In genomic region chr3:107333381-107334201, GRCm38 (mm10) we compare ENCODE assay signal across 7 mouse cellular contexts. TPM values are rescaled to one million over a fixed set of nuclear protein-coding genes. Genes with fewer than 3 reads are reported as not detected.
DNase-seq lines count a peak whose midpoint lies in the region; ATAC-seq and TF ChIP-seq lines count a peak whose summit lies in the region.

TSS of gene Rbm15 (minus strand) at chr3:107333673.

- peak within 1 kb of the TSS; percentile 80 for H3K4me2 ChIP-seq in intestine, postnatal 0 days (replicated peaks; ENCODE audit: low read depth)
- peak within 1 kb of the TSS; percentile 97 for H3K4me2 ChIP-seq in midbrain, embryonic 12.5 days (replicated peaks)

- H3K36me3 ChIP-seq in embryonic facial prominence, embryonic 10.5 days (replicated peaks): peaks cover 35% of the 10 kb centered on the region
- H3K36me3 ChIP-seq in intestine, postnatal 0 days (ENCODE audit: control insufficient read depth, insufficient read depth): peaks cover 5% of the 10 kb centered on the region; the same call in 1 of the 2 replicates
- H3K36me3 ChIP-seq in midbrain, embryonic 12.5 days: peaks cover 14% of the 10 kb centered on the region
- peaks cover 13% of the 10 kb centered on the region for H3K36me3 ChIP-seq in small intestine, adult 2 months (ENCODE audit: control insufficient read depth, insufficient read depth, low read length)

- H3K9ac ChIP-seq in intestine, postnatal 0 days (ENCODE audit: low read depth, low read length): peak within 1 kb of the TSS; percentile 96
- H3K9ac ChIP-seq in midbrain, embryonic 12.5 days (replicated peaks): peak within 1 kb of the TSS; percentile 90

- peaks cover 40% of the 10 kb centered on the region for H3K4me1 ChIP-seq in embryonic facial prominence, embryonic 10.5 days
- peaks cover 6% of the 10 kb centered on the region; the same call in 1 of the 2 replicates for H3K4me1 ChIP-seq in intestine, postnatal 0 days (replicated peaks; ENCODE audit: control insufficient read depth, insufficient read depth, low read length)
- H3K4me1 ChIP-seq in midbrain, embryonic 12.5 days: peaks cover 25% of the 10 kb centered on the region
- peaks cover 19% of the 10 kb centered on the region for H3K4me1 ChIP-seq in small intestine, adult 2 months (ENCODE audit: control insufficient read depth, insufficient read depth, insufficient read length, low read length)

- intact Hi-C loops in left cerebral cortex, postnatal 4 days (cut with DNase I): no loop called here

- peak; percentile 40; the same call in 1 of the 2 replicates for TF ChIP-seq CTCF in intestine, postnatal 0 days (IDR thresholded peaks at IDR 0.05; ENCODE audit: low read depth)
- TF ChIP-seq CTCF in small intestine, adult 2 months (IDR thresholded peaks at IDR 0.05; ENCODE audit: extremely low read depth, insufficient read length, insufficient replicate concordance, low read depth, low read length): no peak

- no peaks in the 10 kb centered on the region for H3K9me3 ChIP-seq in embryonic facial prominence, embryonic 10.5 days
- H3K9me3 ChIP-seq in intestine, postnatal 0 days (ENCODE audit: control insufficient read depth): no peaks in the 10 kb centered on the region
- H3K9me3 ChIP-seq in midbrain, embryonic 12.5 days: no peaks in the 10 kb centered on the region

- ATAC-seq in intestine, postnatal 0 days: peak; percentile 93
- ATAC-seq in midbrain, embryonic 12.5 days (ENCODE audit: low FRiP score, low read depth): peak; percentile 94

- H3K27me3 ChIP-seq in embryonic facial prominence, embryonic 10.5 days (replicated peaks; ENCODE audit: low read depth, poor library complexity, severe bottlenecking): no peaks in the 10 kb centered on the region
- H3K27me3 ChIP-seq in intestine, postnatal 0 days (replicated peaks; ENCODE audit: control insufficient read depth, insufficient read depth, low read length): no peaks in the 10 kb centered on the region
- H3K27me3 ChIP-seq in midbrain, embryonic 12.5 days: no peaks in the 10 kb centered on the region
- H3K27me3 ChIP-seq in small intestine, adult 2 months (ENCODE audit: control insufficient read depth, insufficient read depth, low read length): no peaks in the 10 kb centered on the region

- TF ChIP-seq POLR2A in small intestine, adult 2 months (IDR thresholded peaks at IDR 0.05; ENCODE audit: low read depth, low read length): peak; percentile 94

- peak within 1 kb of the TSS; percentile 96 for H3K27ac ChIP-seq in embryonic facial prominence, embryonic 10.5 days (replicated peaks)
- peak within 1 kb of the TSS; percentile 98 for H3K27ac ChIP-seq in intestine, postnatal 0 days (ENCODE audit: low read depth, low read length)
- H3K27ac ChIP-seq in midbrain, embryonic 12.5 days (replicated peaks): peak within 1 kb of the TSS; percentile 95
- peak within 1 kb of the TSS; percentile 96 for H3K27ac ChIP-seq in small intestine, adult 2 months (ENCODE audit: insufficient read depth, low read depth, low read length)

- peak; percentile 95 for DNase-seq in adrenal gland, postnatal 10 days
- peak; percentile 94 for DNase-seq in embryonic facial prominence, embryonic 10.5 days (ENCODE audit: low spot score)
- peak; percentile 100 for DNase-seq in gonadal fat pad, adult 2 months (ENCODE audit: low read depth)
- peak; percentile 95 for DNase-seq in left cerebral cortex, postnatal 4 days

- peak within 1 kb of the TSS; percentile 78 for H3K4me3 ChIP-seq in embryonic facial prominence, embryonic 10.5 days
- H3K4me3 ChIP-seq in intestine, postnatal 0 days (ENCODE audit: low read depth, low read length): peak within 1 kb of the TSS; percentile 98
- peak within 1 kb of the TSS; percentile 94 for H3K4me3 ChIP-seq in midbrain, embryonic 12.5 days
- peak within 1 kb of the TSS; percentile 84 for H3K4me3 ChIP-seq in small intestine, adult 2 months (ENCODE audit: low read depth, low read length)

- under 1% methylated on average over 62 of the region's 62 CpGs for WGBS in embryonic facial prominence, embryonic 10.5 days
- under 1% methylated on average over 62 of the region's 62 CpGs for WGBS in intestine, postnatal 0 days
- under 1% methylated on average over 62 of the region's 62 CpGs for WGBS in midbrain, embryonic 12.5 days
- under 1% methylated on average over 62 of the region's 62 CpGs for WGBS in small intestine, adult 2 months

RNA-seq across cellular contexts. Expression of gene Rbm15, which starts in this region (rescaled TPM):
- total RNA-seq in adrenal gland, postnatal 10 days (2021): 10 to 100 TPM; 35.7 to 39.0 TPM
- 21.0 and 21.6 TPM in 2 replicates for polyA plus RNA-seq in embryonic facial prominence, embryonic 10.5 days (2016; fragmentation: Nextera tagmentation; extraction: Ambion mirVana)
- 6.4 and 8.5 TPM in 2 replicates for polyA plus RNA-seq in gonadal fat pad, adult 2 months (2012; rRNA removed)
- 8.0 and 9.5 TPM in 2 replicates for polyA plus RNA-seq in intestine, postnatal 0 days (2015; fragmentation: Nextera tagmentation; extraction: Ambion mirVana)
- 10 to 100 TPM; 24.3 to 24.6 TPM for total RNA-seq in left cerebral cortex, postnatal 4 days (2021)
- polyA plus RNA-seq in midbrain, embryonic 12.5 days (2016; fragmentation: Nextera tagmentation; extraction: Ambion mirVana): 15.7 and 17.5 TPM in 2 replicates
- 2.7 and 5.6 TPM in 2 replicates for polyA plus RNA-seq in small intestine, adult 2 months (2012; rRNA removed)

Comparison
In these comparisons a context has a peak if more than half of its experiments do, and no peak if none do; other contexts are left out.
1. Peak in every context shown above with its lines: DNase-seq, ATAC-seq, H3K4me3 ChIP-seq and H3K27ac ChIP-seq.